Mouse (Mus musculus): ENCODE results near the gene Rnf114.

- TF ChIP-seq POLR2A (IDR thresholded peaks at IDR 0.05; ENCODE audit: borderline replicate concordance, extremely low read depth, insufficient read depth, insufficient read length, poor library complexity, severe bottlenecking) (no peak), CTCF (IDR thresholded peaks at IDR 0.05; ENCODE audit: borderline replicate concordance, extremely low read depth, insufficient read depth, insufficient read length) (no peak)
These were observed 58.0 kb downstream of the Rnf114 start for GRCm38 (mm10) chr2:167550341-167550854.

Data from brain, embryonic 14.5 days (tissue).